Mouse (Mus musculus) activated CD4-positive, CD25-positive, alpha-beta regulatory T cell, adult 4 months (primary cell): ENCODE data around the gene Pak6. TPM values are rescaled to one million over a fixed set of nuclear protein-coding genes. Genes with fewer than 3 reads are reported as not detected.

ENCODE experiments used
- ATAC-seq: one replicate; pipeline ENCODE4 v1.8.0; 2017
- polyA plus RNA-seq, 2 experiments: library from polyadenylated mRNA; unstranded; fragments of 100-300 nt; shearing (Covaris generic); gene quantifications; one replicate each; pipeline ENCODE4 v1.2.1; 2017

The Pak6 gene
- polyA plus RNA-seq, 2 experiments from 2014 or later = not detected

GRCm38 (mm10) chr2:118700179-118701062 lies 37.3 kb downstream of the Pak6 start:
- peak; percentile 58 for ATAC-seq

- no peak for ATAC-seq
Measured at GRCm38 (mm10) chr2:118701161-118701560, 38.1 kb downstream of the Pak6 start.

- ATAC-seq = no peak
Measured at GRCm38 (mm10) chr2:118701971-118702882, 39.1 kb downstream of the Pak6 start.

- ATAC-seq = peak; percentile 3
Measured at GRCm38 (mm10) chr2:118702883-118703761, 40.0 kb downstream of the Pak6 start.

- no peak for ATAC-seq
Measured at GRCm38 (mm10) chr2:118703913-118704730, 41.0 kb downstream of the Pak6 start, which contains the start of gene Ankrd63. Ankrd63 (minus strand) TSS chr2:118703963.

- ATAC-seq = no peak
Measured at GRCm38 (mm10) chr2:118706436-118706835, 43.3 kb downstream of the Pak6 start.

- ATAC-seq = no peak
Measured at GRCm38 (mm10) chr2:118708472-118708871, 45.4 kb downstream of the Pak6 start.

GRCm38 (mm10) chr2:118709655-118710221 lies 46.6 kb downstream of the Pak6 start:
- ATAC-seq = no peak

- ATAC-seq = no peak
Measured at GRCm38 (mm10) chr2:118711038-118711494, 48.0 kb downstream of the Pak6 start.

- no peak for ATAC-seq
Measured at GRCm38 (mm10) chr2:118713631-118714030, 50.5 kb downstream of the Pak6 start.

- no peak for ATAC-seq
Measured at GRCm38 (mm10) chr2:118714230-118714629, 51.1 kb downstream of the Pak6 start.

GRCm38 (mm10) chr2:118716677-118717076 lies 53.6 kb downstream of the Pak6 start:
- ATAC-seq = no peak

GRCm38 (mm10) chr2:118723693-118724486 lies 60.8 kb downstream of the Pak6 start:
- no peak for ATAC-seq

- ATAC-seq = no peak
Measured at GRCm38 (mm10) chr2:118725511-118725910, 62.4 kb downstream of the Pak6 start.

- ATAC-seq = no peak
Measured at GRCm38 (mm10) chr2:118726873-118727272, 63.8 kb downstream of the Pak6 start.

GRCm38 (mm10) chr2:118727911-118728310 lies 64.8 kb downstream of the Pak6 start:
- peak; percentile 6 for ATAC-seq

- peak; percentile 81 for ATAC-seq
Measured at GRCm38 (mm10) chr2:118728337-118728736, 65.2 kb downstream of the Pak6 start, which contains the start of gene Plcb2. Plcb2 (minus strand) TSS chr2:118728438.

GRCm38 (mm10) chr2:118729194-118729593 lies 66.1 kb downstream of the Pak6 start:
- no peak for ATAC-seq

GRCm38 (mm10) chr2:118729816-118730621 lies 66.9 kb downstream of the Pak6 start:
- no peak for ATAC-seq
